Mouse (Mus musculus) neural tube, embryonic 12.5 days (tissue): Measurements from ENCODE around the gene Ccdc51. TPM values are rescaled to one million over a fixed set of nuclear protein-coding genes. Genes with fewer than 3 reads are reported as not detected.

ENCODE experiments used
- ATAC-seq: fragments of 200-750 bp; cut with Nextera tagmentation; 2 replicates; pipeline ENCODE4 v1.8.0; 2017; ENCODE audit warnings: low read depth, mild to moderate bottlenecking, moderate TSS enrichment, moderate library complexity; ENCODE audit not compliant: low FRiP score
- H3K27ac ChIP-seq: fragments of 300-500 bp; sonication (generic); 2 replicates; pipeline ENCODE4 v1.5.1; 2016
- H3K27me3 ChIP-seq: fragments of 300-500 bp; sonication (generic); replicated peaks from 2 replicates; pipeline ENCODE4 v1.6.1; 2016; ENCODE audit warnings: mild to moderate bottlenecking
- H3K36me3 ChIP-seq: fragments of 300-500 bp; sonication (generic); 2 replicates; pipeline ENCODE4 v1.6.1; 2016; ENCODE audit warnings: mild to moderate bottlenecking
- H3K4me1 ChIP-seq: fragments of 300-500 bp; sonication (generic); 2 replicates; pipeline ENCODE4 v1.6.1; 2016
- H3K4me2 ChIP-seq: fragments of 300-500 bp; sonication (generic); replicated peaks from 2 replicates; pipeline ENCODE4 v1.6.1; 2016; ENCODE audit warnings: mild to moderate bottlenecking
- H3K4me3 ChIP-seq: fragments of 300-500 bp; sonication (generic); 2 replicates; pipeline ENCODE4 v1.5.1; 2016
- H3K9ac ChIP-seq: fragments of 300-500 bp; sonication (generic); 2 replicates; pipeline ENCODE4 v1.6.1; 2016; ENCODE audit warnings: mild to moderate bottlenecking
- H3K9me3 ChIP-seq: fragments of 300-500 bp; sonication (generic); 2 replicates; pipeline ENCODE4 v1.6.1; 2016; ENCODE audit warnings: mild to moderate bottlenecking
- WGBS: fragments of 180-500 bp; shearing (Covaris S2); methylation state at CpG from one replicate; pipeline ENCODE4 v1.1.7; 2016; 5-methylcytosine and 5-hydroxymethylcytosine counted together
- polyA plus RNA-seq: library from polyadenylated mRNA; unstranded; fragments of >200 nt; fragmentation: Nextera tagmentation; extraction: Ambion mirVana; gene quantifications from 2 replicates; pipeline ENCODE4 v1.2.1, GENCODE M21; 2016

Gene Ccdc51
- polyA plus RNA-seq, 1 experiment from 2014 or later: 14.5 TPM

- Histone ChIP-seq H3K9ac (peak within 1 kb of the TSS; percentile 55), H3K4me3 (peak within 1 kb of the TSS; percentile 27; the same call in 1 of the 2 replicates), H3K36me3 (peaks cover 65% of the 10 kb centered on the region), H3K4me2 (peak within 1 kb of the TSS; percentile 56), H3K27me3 (no peaks in the 10 kb centered on the region), H3K9me3 (no peaks in the 10 kb centered on the region), H3K4me1 (peaks cover 25% of the 10 kb centered on the region), H3K27ac (peak within 1 kb of the TSS; percentile 50; the same call in 1 of the 2 replicates)
- peak; percentile 48 for ATAC-seq
- WGBS: 31% methylated on average over 15 of the region's 15 CpGs
Observed at GRCm38 (mm10) chr9:109059136-109059903, 23.0 kb upstream of the Ccdc51 start, which contains the start of gene Trex1. Gene Trex1 (minus strand): TSS chr9:109059734.

DNA sequence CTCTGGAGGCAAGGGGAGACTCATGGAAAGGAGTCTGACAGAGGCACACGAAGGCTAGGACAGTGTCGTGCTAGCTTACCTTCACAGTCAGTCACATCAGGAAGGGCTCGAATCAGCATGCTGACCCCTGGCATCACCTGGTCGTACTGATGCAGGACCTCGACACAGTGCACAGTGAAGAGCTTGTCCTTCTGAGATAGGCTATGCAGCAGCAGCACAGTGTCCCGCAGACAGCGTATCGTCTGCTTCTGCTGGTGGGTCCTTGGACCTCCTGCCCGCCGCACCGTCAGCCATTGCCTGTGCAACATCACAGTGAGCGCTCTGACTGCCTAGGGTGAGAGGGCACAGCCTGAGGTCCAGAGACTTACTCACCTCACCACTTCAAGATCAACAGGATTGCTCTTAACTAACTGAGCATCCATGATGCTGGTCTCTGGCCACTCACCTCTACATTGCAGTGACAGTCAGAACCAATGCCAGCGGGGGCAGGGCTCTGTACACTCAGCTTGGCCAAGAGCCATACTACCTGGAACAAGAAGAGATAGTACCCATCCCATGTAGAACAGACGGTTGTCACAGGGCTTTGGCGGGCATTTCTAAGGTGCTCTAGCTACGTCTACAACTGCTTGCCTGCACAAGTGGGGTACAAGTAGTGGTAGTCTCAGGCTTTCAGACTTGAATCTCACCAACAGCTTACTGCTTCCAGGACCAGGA, 22.0 kb upstream of the Ccdc51 start:
- 94% methylated on average over 16 of the region's 16 CpGs for WGBS
- ATAC-seq: no peak
- H3K36me3 ChIP-seq: peaks cover 75% of the 10 kb centered on the region
- no peaks in the 10 kb centered on the region for H3K9me3 ChIP-seq
- no peak overlapping the region for H3K4me3 ChIP-seq
- no peak overlapping the region for H3K27ac ChIP-seq
- H3K4me1 ChIP-seq: peaks cover 16% of the 10 kb centered on the region
- no peak overlapping the region for H3K4me2 ChIP-seq
- no peak overlapping the region for H3K9ac ChIP-seq
- H3K27me3 ChIP-seq: no peaks in the 10 kb centered on the region

GRCm38 (mm10) chr9:109060898-109061295, 21.4 kb upstream of the Ccdc51 start:
- peaks cover 80% of the 10 kb centered on the region for H3K36me3 ChIP-seq
- H3K4me3 ChIP-seq: no peak overlapping the region
- no peak overlapping the region for H3K4me2 ChIP-seq
- no peaks in the 10 kb centered on the region for H3K9me3 ChIP-seq
- H3K9ac ChIP-seq: no peak overlapping the region
- no peak overlapping the region for H3K27ac ChIP-seq
- ATAC-seq: no peak
- WGBS: 91% methylated on average over 5 of the region's 5 CpGs
- H3K27me3 ChIP-seq: no peaks in the 10 kb centered on the region
- H3K4me1 ChIP-seq: peaks cover 12% of the 10 kb centered on the region

DNA sequence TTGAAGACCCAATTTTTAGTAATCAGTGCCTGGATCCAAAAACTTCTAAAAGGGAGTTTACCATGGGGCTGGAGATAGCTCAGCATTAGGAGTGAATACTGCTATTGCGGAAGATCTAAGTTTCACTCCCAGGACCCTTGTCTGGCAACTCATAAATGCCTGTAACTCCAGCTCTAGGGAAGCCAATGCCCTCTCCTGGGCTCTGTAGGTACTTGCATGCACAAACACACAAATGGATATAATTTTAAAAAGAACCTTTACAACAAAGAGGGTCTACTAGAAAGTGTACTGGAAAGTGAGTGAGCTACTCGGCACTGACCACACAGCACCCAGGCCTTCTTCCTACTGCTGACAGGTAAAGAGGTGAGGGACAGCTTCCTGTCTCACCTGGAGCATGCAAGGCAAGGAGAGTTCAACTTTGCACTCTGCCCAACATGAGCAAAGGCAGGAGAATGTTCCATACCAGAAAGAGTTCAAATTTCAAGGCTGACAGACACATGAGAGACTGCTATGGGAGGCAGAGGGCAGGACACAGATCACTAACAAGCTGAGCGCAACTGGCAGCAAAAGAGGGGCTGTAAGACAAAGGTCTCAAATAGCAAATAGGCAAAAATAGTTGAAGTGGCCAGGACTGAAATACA, 14.1 kb upstream of the Ccdc51 start:
- Histone ChIP-seq H3K9ac (no peak overlapping the region), H3K4me2 (no peak overlapping the region), H3K4me3 (no peak overlapping the region), H3K27me3 (no peaks in the 10 kb centered on the region), H3K27ac (no peak overlapping the region), H3K4me1 (peaks cover 10% of the 10 kb centered on the region), H3K9me3 (no peaks in the 10 kb centered on the region), H3K36me3 (peaks cover 83% of the 10 kb centered on the region)
- ATAC-seq: no peak
- WGBS: 97% methylated on average over 3 of the region's 3 CpGs

GRCm38 (mm10) chr9:109073661-109074573, 8.4 kb upstream of the Ccdc51 start, which contains the start of gene Atrip:
Gene Atrip (minus strand): TSS chr9:109074124.
- H3K9ac ChIP-seq: peak within 1 kb of the TSS; percentile 86
- peak; percentile 100 for ATAC-seq
- under 1% methylated on average over 57 of the region's 57 CpGs for WGBS
- H3K27me3 ChIP-seq: no peaks in the 10 kb centered on the region
- H3K4me3 ChIP-seq: peak within 1 kb of the TSS; percentile 73
- H3K27ac ChIP-seq: 0 out of 2 replicates have a peak within 1 kb of the TSS, but pooled peaks have one; percentile 54
- peaks cover 35% of the 10 kb centered on the region for H3K36me3 ChIP-seq
- H3K4me1 ChIP-seq: peaks cover 17% of the 10 kb centered on the region
- H3K9me3 ChIP-seq: no peaks in the 10 kb centered on the region
- H3K4me2 ChIP-seq: peak within 1 kb of the TSS; percentile 91

GRCm38 (mm10) chr9:109080516-109080915, 1.8 kb upstream of the Ccdc51 start:
- Histone ChIP-seq H3K9me3 (no peaks in the 10 kb centered on the region), H3K4me2 (peak overlapping the region; percentile 89; the same call in 1 of the 2 replicates), H3K27ac (no peak overlapping the region), H3K9ac (no peak overlapping the region), H3K4me1 (peaks cover 26% of the 10 kb centered on the region), H3K36me3 (peaks cover 22% of the 10 kb centered on the region), H3K27me3 (no peaks in the 10 kb centered on the region), H3K4me3 (no peak overlapping the region)
- ATAC-seq: no peak
- WGBS: 97% methylated on average over 3 of the region's 3 CpGs

GRCm38 (mm10) chr9:109081749-109082123, 557 bp upstream of the Ccdc51 start:
- no peaks in the 10 kb centered on the region for H3K27me3 ChIP-seq
- peaks cover 22% of the 10 kb centered on the region for H3K36me3 ChIP-seq
- WGBS: 8% methylated on average over 11 of the region's 11 CpGs
- H3K9ac ChIP-seq: peak overlapping the region; percentile 87
- peak overlapping the region; percentile 89 for H3K4me2 ChIP-seq
- peaks cover 26% of the 10 kb centered on the region for H3K4me1 ChIP-seq
- no peaks in the 10 kb centered on the region for H3K9me3 ChIP-seq
- ATAC-seq: peak; percentile 14; the same call in 1 of the 2 replicates
- peak overlapping the region; percentile 37; the same call in 1 of the 2 replicates for H3K27ac ChIP-seq
- peak overlapping the region; percentile 84 for H3K4me3 ChIP-seq

- Histone ChIP-seq H3K4me3 (no peak overlapping the region), H3K27ac (no peak overlapping the region), H3K27me3 (no peaks in the 10 kb centered on the region), H3K4me2 (no peak overlapping the region), H3K4me1 (peaks cover 26% of the 10 kb centered on the region), H3K9ac (no peak overlapping the region), H3K36me3 (peaks cover 17% of the 10 kb centered on the region), H3K9me3 (no peaks in the 10 kb centered on the region)
- 21% methylated on average over 2 of the region's 2 CpGs for WGBS
- ATAC-seq: no peak
Observed at GRCm38 (mm10) chr9:109084922-109085321, 2.6 kb downstream of the Ccdc51 start.

DNA sequence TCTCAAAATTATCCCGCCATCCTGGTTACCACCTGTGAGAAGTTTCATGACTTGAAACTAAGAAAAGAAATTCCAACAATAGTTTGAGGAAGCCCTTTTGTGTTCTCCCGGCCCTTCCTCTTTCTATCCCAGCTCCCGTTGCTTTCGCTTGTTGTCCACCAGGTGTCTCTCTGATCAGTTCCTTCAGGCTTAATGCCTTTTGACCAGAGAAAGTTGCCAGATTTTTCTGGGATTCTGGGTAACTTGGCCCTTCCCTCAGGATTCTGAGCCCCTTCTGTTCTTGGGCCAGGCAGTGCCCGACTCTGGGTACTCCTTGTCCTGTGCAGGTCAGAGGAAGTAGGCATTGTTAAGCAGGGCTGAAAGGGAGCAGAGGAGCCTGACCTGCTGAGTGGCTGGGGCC, 5.7 kb downstream of the Ccdc51 start:
- 19% methylated on average over 5 of the region's 5 CpGs for WGBS
- Histone ChIP-seq H3K36me3 (peaks cover 33% of the 10 kb centered on the region), H3K9ac (no peak overlapping the region), H3K27ac (no peak overlapping the region), H3K27me3 (no peaks in the 10 kb centered on the region), H3K9me3 (no peaks in the 10 kb centered on the region), H3K4me3 (no peak overlapping the region), H3K4me2 (no peak overlapping the region), H3K4me1 (peaks cover 6% of the 10 kb centered on the region)
- ATAC-seq: no peak

DNA sequence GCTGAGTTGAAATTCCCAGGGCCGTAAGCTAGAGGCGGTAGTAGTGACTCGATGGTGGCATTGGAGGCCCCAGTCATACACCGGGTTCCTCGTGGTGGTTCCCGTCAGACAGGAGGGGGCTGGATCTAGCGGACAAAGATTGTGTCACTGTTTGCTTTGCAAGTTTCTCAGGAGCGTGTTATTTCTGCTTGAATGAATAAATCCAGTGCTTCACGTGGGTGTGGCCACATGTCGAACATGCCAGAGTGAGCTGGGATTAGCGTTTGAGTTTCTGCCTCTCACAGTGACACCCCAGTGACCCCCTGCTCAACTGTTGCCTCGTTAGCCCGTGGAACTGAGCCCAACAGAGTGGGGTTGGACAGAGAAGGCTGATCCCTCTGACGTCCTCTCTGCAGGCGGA, 8.2 kb downstream of the Ccdc51 start:
- H3K9ac ChIP-seq: no peak overlapping the region
- H3K4me3 ChIP-seq: no peak overlapping the region
- peaks cover 16% of the 10 kb centered on the region for H3K4me1 ChIP-seq
- no peaks in the 10 kb centered on the region for H3K9me3 ChIP-seq
- H3K27me3 ChIP-seq: no peaks in the 10 kb centered on the region
- WGBS: 75% methylated on average over 15 of the region's 15 CpGs
- peaks cover 33% of the 10 kb centered on the region for H3K36me3 ChIP-seq
- no peak overlapping the region for H3K27ac ChIP-seq
- ATAC-seq: no peak
- no peak overlapping the region for H3K4me2 ChIP-seq

- 93% methylated on average over 8 of the region's 8 CpGs for WGBS
- Histone ChIP-seq H3K27ac (no peak overlapping the region), H3K9ac (no peak overlapping the region), H3K27me3 (no peaks in the 10 kb centered on the region), H3K4me3 (no peak overlapping the region), H3K4me2 (no peak overlapping the region), H3K36me3 (peaks cover 33% of the 10 kb centered on the region), H3K9me3 (no peaks in the 10 kb centered on the region), H3K4me1 (peaks cover 22% of the 10 kb centered on the region)
- no peak for ATAC-seq
Observed at GRCm38 (mm10) chr9:109091802-109092201, 9.5 kb downstream of the Ccdc51 start.
